Mouse (Mus musculus) liver, embryonic 12.5 days (tissue): ENCODE measurements at regions not wholly inside any gene's neighbourhood (a gene's known extent, or its start where the extent isn't known, plus 50 kb on each side); places are given as distances from the start of the nearest gene placed in this dataset.

ENCODE experiments used
- ATAC-seq: fragments of 200-750 bp; cut with Nextera tagmentation; 2 replicates; pipeline ENCODE4 v1.8.0; 2017; ENCODE audit warnings: moderate number of reproducible peaks, mild to moderate bottlenecking, moderate library complexity
- H3K27ac ChIP-seq: fragments of 300-500 bp; sonication (generic); 2 replicates; pipeline ENCODE4 v1.5.1; 2016; ENCODE audit warnings: mild to moderate bottlenecking
- H3K27me3 ChIP-seq: fragments of 300-500 bp; sonication (generic); replicated peaks from 2 replicates; pipeline ENCODE4 v1.6.1; 2016; ENCODE audit warnings: mild to moderate bottlenecking, moderate library complexity
- H3K36me3 ChIP-seq: fragments of 300-500 bp; sonication (generic); 2 replicates; pipeline ENCODE4 v1.6.1; 2016; ENCODE audit warnings: mild to moderate bottlenecking, moderate library complexity
- H3K4me1 ChIP-seq: fragments of 300-500 bp; sonication (generic); 2 replicates; pipeline ENCODE4 v1.6.1; 2016
- H3K4me2 ChIP-seq: fragments of 300-500 bp; sonication (generic); 2 replicates; pipeline ENCODE4 v1.6.1; 2016; ENCODE audit warnings: mild to moderate bottlenecking, moderate library complexity
- H3K4me3 ChIP-seq: fragments of 300-500 bp; sonication (generic); 2 replicates; pipeline ENCODE4 v1.5.1; 2016; ENCODE audit warnings: mild to moderate bottlenecking, moderate library complexity
- H3K9ac ChIP-seq: fragments of 300-500 bp; sonication (generic); 2 replicates; pipeline ENCODE4 v1.6.1; 2016; ENCODE audit warnings: mild to moderate bottlenecking, moderate library complexity
- H3K9me3 ChIP-seq: fragments of 300-500 bp; sonication (generic); replicated peaks from 2 replicates; pipeline ENCODE4 v1.6.1; 2016; ENCODE audit warnings: mild to moderate bottlenecking, moderate library complexity
- WGBS: fragments of 180-500 bp; shearing (Covaris S2); methylation state at CpG from one replicate; pipeline ENCODE4 v1.1.7; 2016; ENCODE audit not compliant: insufficient replicate concordance; 5-methylcytosine and 5-hydroxymethylcytosine counted together

DNA sequence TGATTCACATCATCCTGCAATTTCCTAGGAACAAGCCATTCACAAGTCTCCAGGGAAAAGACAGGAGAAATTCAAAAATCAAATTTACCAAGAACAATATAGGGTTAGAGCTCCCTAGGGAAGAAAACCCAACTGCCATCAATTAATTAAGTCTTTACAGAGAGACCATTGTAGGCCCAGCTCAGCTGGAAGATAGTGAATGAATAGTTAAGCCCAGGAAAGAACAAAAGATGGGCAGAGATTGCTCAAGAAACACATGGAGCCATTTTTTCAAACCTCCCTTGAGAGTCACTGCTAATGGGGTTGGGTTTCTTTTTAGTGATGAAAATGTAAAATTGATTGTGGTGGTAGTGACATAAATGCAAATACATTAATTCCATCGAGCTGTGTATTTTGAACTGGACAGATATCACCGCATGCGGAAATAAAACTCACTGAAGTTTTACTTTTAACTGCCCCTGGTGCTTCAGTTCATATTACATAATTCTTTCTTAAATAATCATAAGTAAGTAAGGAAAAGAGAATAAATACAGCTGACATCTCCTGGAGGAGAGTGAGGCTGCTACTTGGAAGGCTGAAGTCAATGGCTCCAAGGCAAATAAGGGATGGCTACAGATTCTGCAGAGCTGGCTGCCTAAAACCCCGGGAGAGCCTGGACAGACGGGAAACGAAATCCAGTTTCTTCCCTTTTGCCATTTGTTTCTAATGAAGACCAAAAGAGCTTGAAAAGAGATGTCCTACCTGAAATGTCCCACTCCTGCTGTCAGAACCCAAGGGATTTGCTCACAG is 106.5 kb downstream of the Fzd1 start:
- no peak overlapping the region for H3K9ac ChIP-seq
- H3K4me3 ChIP-seq = no peak overlapping the region
- H3K9me3 ChIP-seq = no peaks in the 10 kb centered on the region
- no peaks in the 10 kb centered on the region for H3K4me1 ChIP-seq
- WGBS = 72% methylated on average over 6 of the region's 6 CpGs
- no peak overlapping the region for H3K4me2 ChIP-seq
- H3K36me3 ChIP-seq = no peaks in the 10 kb centered on the region
- H3K27ac ChIP-seq = no peak overlapping the region
- no peak for ATAC-seq
- H3K27me3 ChIP-seq = no peaks in the 10 kb centered on the region

DNA sequence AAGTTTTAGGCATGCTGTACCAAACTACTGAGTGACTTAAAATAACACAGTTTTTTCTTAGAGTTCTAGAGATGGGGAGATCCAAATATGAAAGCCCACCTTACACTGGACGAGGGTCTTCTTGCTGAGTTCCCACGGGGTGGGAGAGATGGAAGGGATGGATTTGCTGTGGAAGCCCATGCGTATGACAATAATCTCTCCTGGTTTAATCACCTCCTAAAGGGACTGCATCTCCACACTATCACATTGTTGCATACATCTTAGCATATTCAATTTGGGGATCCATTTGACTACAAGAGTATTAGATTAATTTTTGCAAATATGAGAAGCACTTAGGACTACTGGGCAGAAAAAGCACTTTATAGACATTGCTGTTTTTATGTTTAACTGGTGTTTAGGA is 107.1 kb downstream of the Fzd1 start:
- Histone ChIP-seq H3K36me3 (no peaks in the 10 kb centered on the region), H3K27ac (no peak overlapping the region), H3K27me3 (no peaks in the 10 kb centered on the region), H3K9ac (no peak overlapping the region), H3K4me3 (no peak overlapping the region), H3K9me3 (no peaks in the 10 kb centered on the region), H3K4me1 (no peaks in the 10 kb centered on the region), H3K4me2 (no peak overlapping the region)
- 62% methylated on average over 3 of the region's 3 CpGs for WGBS
- no peak for ATAC-seq

DNA sequence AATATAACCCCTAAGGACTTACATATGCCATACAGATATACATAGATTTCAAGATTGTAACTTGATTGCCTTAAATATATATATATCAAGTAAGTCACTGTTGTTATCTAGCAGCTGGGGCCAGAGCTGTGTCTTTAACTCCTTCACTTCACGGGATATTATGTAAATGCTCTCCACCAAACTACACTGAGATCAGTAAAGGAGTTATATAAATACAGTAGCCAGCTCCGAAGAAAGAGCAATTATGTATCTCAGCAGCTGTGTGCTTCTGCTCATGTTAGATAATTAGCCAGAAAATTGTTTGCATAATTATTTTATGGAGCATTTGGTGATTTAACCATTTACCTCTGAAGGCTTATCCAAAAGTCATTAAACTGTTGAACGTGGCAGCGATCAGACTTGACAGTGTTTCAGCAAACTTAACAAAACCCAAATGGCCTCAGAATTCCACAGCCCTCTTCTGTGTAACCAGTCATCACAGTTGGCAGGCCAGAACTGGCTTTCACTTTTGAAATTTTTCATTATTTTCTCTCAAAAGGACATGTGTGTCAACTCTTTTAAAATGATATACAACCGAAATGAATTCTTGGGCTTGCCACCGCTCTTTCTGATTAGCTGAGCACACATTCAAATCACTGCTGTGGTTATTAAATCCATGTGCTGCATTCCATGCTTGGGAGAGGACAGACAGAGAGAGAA is 107.8 kb downstream of the Fzd1 start:
- Histone ChIP-seq H3K36me3 (no peaks in the 10 kb centered on the region), H3K4me3 (no peak overlapping the region), H3K9me3 (no peaks in the 10 kb centered on the region), H3K4me2 (no peak overlapping the region), H3K27ac (no peak overlapping the region), H3K27me3 (no peaks in the 10 kb centered on the region), H3K4me1 (no peaks in the 10 kb centered on the region), H3K9ac (no peak overlapping the region)
- WGBS = 63% methylated on average over 6 of the region's 6 CpGs
- no peak for ATAC-seq

DNA sequence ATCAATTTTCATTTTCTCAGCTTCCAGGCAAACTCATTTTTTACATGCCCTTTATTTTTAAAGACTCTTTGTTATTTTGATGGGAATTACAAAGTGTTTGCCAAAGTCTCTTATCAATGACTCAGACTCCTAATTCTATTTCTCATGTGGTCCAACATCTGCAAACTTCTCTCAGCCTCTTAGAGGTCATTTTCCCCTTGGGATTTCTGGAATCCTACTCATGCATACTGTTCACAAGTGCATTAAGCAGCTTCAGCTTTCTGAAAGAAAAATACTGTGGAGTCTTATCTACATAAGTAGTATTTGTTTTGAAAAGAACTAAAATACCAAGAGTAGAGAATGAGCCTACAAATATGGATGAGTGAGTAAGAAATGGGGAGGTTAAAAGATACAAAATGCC is 116.8 kb downstream of the Fzd1 start:
- Histone ChIP-seq H3K9me3 (no peaks in the 10 kb centered on the region), H3K4me3 (no peak overlapping the region), H3K27ac (no peak overlapping the region), H3K27me3 (no peaks in the 10 kb centered on the region), H3K4me2 (no peak overlapping the region), H3K4me1 (no peaks in the 10 kb centered on the region), H3K36me3 (no peaks in the 10 kb centered on the region), H3K9ac (no peak overlapping the region)
- no peak for ATAC-seq

DNA sequence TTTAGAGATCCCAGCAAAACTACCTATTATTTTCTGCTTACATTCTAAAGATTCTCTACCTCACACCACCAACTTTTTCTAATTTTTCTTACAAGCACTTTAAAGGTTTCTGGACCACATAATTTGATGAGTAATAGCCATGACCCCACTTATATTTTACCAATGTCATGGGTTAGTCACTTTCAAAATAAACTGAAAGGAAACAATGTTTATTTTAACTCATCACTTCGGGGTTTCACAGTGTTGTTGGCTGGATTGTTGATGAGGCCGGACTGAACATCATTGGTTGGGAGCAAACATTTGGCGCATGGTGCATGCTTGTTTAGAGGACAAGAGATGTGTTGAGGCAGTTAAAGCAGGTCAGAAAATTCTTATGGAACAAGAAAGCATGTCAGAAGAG is 124.1 kb downstream of the Fzd1 start:
- 66% methylated on average over 3 of the region's 3 CpGs for WGBS
- H3K27me3 ChIP-seq = no peaks in the 10 kb centered on the region
- H3K4me3 ChIP-seq = no peak overlapping the region
- H3K9ac ChIP-seq = no peak overlapping the region
- no peaks in the 10 kb centered on the region for H3K9me3 ChIP-seq
- H3K4me2 ChIP-seq = no peak overlapping the region
- no peak overlapping the region for H3K27ac ChIP-seq
- no peak for ATAC-seq
- no peaks in the 10 kb centered on the region for H3K4me1 ChIP-seq
- no peaks in the 10 kb centered on the region for H3K36me3 ChIP-seq

DNA sequence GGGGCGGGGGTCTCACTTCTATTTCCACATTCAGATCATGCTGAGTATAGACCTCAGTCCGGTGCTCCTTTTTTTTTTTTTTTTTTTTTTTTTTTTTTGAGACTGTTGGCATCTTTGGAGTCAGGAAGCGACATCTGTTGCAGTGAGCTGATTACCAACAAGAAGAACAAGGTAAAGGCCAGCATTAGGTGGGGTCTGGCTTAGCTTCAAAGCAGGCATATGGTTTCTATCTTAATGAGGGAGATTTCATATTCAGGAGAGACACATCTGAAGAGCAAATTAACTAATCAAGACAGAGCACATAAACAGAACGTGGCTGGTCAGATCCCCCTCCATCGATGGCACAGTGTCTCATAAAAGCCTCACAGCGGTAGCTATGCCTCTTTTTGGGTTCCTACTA is 132.6 kb downstream of the Fzd1 start:
- no peaks in the 10 kb centered on the region for H3K27me3 ChIP-seq
- H3K9ac ChIP-seq = no peak overlapping the region
- no peak overlapping the region for H3K4me2 ChIP-seq
- no peak overlapping the region for H3K4me3 ChIP-seq
- H3K4me1 ChIP-seq = no peaks in the 10 kb centered on the region
- H3K36me3 ChIP-seq = no peaks in the 10 kb centered on the region
- 66% methylated on average over 6 of the region's 6 CpGs for WGBS
- ATAC-seq = no peak
- no peaks in the 10 kb centered on the region for H3K9me3 ChIP-seq
- no peak overlapping the region for H3K27ac ChIP-seq

DNA sequence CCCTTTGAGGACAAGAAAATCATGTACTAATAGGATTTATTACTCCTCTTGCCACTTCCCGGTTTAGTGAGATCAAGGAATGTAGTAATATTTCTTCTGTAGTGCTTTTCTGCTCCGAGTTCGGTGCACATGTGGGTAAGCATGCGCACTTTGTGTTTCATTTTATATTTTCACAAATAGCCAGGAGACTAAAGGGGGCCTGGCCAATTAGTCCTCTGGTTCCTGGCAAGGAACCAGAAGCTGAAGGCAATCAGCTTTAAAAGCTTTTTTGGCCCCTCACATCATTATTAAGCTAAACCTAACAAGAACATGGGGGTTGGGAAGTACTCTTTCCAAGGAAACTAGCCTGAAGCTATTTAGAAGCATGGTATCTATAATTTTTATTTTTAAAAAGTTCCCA is 134.2 kb downstream of the Fzd1 start:
- no peak overlapping the region for H3K27ac ChIP-seq
- H3K9ac ChIP-seq = no peak overlapping the region
- H3K27me3 ChIP-seq = no peaks in the 10 kb centered on the region
- ATAC-seq = no peak
- 79% methylated on average over 4 of the region's 4 CpGs for WGBS
- H3K4me3 ChIP-seq = no peak overlapping the region
- no peaks in the 10 kb centered on the region for H3K9me3 ChIP-seq
- no peaks in the 10 kb centered on the region for H3K36me3 ChIP-seq
- no peak overlapping the region for H3K4me2 ChIP-seq
- no peaks in the 10 kb centered on the region for H3K4me1 ChIP-seq

DNA sequence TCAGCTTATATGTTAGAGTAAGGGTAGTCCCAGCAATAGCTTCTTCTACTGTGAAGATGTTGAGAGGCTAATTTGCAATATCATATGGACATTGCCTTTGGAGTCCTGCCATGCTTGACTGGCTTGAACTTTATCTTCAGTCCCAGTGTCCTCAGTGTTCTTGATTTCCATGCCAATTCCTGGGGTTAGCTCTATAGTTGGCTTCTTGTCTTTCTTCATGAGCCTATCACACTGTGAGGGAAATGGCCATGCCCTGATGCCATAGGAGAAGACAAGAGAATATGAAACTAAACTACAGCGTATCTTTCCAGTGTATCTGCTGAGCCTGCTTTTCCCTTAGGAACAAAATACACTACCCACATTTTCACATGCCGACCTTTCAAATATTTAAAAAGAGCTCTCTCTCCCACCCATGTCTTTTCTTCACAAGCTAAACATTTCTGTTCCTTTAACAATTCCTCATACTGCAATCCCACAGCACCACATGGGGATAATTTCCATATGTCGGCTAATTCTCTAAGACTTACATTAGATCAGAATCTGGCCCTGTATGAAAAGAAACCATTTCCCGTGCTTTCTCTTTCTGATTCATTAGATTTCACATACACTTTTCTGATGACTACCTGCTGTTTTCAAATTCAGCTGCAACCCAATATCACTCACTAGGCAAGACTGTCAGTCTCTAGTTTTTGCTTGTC is 137.2 kb downstream of the Fzd1 start:
- Histone ChIP-seq H3K4me1 (no peaks in the 10 kb centered on the region), H3K27ac (no peak overlapping the region), H3K36me3 (no peaks in the 10 kb centered on the region), H3K4me3 (no peak overlapping the region), H3K4me2 (no peak overlapping the region), H3K27me3 (no peaks in the 10 kb centered on the region), H3K9ac (no peak overlapping the region), H3K9me3 (no peaks in the 10 kb centered on the region)
- ATAC-seq = no peak
- 70% methylated on average over 4 of the region's 4 CpGs for WGBS

DNA sequence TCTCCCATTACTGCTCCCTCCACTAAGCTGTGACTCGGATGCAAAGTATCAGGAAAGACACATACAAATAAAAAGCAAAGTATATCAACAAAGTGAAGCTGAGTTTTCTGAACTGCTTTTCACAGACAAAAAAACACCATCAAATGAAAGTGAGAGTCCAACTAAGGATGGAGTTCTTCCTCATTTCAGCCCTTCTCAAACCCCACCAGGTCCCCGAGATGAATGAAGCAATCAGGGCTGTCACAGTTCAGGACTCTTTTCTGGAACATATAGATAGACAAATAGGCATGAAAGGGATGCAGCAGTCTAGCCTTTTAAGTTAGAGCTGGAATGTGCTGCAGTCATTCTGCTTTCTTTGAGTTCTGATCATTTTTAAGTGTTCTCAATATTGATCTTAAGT is 142.6 kb downstream of the Fzd1 start:
- no peak overlapping the region for H3K9ac ChIP-seq
- WGBS = 56% methylated on average over 2 of the region's 2 CpGs
- no peak overlapping the region for H3K4me3 ChIP-seq
- no peaks in the 10 kb centered on the region for H3K27me3 ChIP-seq
- no peak for ATAC-seq
- H3K9me3 ChIP-seq = no peaks in the 10 kb centered on the region
- H3K36me3 ChIP-seq = no peaks in the 10 kb centered on the region
- H3K27ac ChIP-seq = no peak overlapping the region
- H3K4me2 ChIP-seq = no peak overlapping the region
- no peaks in the 10 kb centered on the region for H3K4me1 ChIP-seq

DNA sequence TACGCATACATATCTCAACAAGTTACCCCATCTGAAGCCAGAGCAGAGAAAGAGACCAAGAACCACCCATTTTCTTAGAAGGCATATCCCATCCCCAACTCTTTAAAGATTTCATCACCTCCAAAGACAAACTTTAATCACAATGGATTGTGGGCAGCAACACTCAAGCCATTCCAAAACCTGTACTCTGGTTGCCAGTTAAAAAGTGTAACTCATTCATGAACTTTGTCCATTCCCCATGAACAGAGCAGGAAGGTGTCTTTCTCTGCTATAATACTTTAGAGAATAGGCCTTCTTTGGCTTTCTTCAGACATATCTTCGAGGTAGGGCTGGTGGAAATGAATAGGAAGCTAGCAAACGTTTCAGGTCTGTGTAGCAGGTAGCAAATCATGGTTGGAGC is 160.4 kb downstream of the Fzd1 start:
- no peaks in the 10 kb centered on the region for H3K36me3 ChIP-seq
- 72% methylated on average over 3 of the region's 3 CpGs for WGBS
- no peaks in the 10 kb centered on the region for H3K9me3 ChIP-seq
- no peak for ATAC-seq
- no peaks in the 10 kb centered on the region for H3K4me1 ChIP-seq
- H3K27me3 ChIP-seq = no peaks in the 10 kb centered on the region
- no peak overlapping the region for H3K27ac ChIP-seq
- H3K9ac ChIP-seq = no peak overlapping the region
- H3K4me3 ChIP-seq = no peak overlapping the region
- H3K4me2 ChIP-seq = no peak overlapping the region

DNA sequence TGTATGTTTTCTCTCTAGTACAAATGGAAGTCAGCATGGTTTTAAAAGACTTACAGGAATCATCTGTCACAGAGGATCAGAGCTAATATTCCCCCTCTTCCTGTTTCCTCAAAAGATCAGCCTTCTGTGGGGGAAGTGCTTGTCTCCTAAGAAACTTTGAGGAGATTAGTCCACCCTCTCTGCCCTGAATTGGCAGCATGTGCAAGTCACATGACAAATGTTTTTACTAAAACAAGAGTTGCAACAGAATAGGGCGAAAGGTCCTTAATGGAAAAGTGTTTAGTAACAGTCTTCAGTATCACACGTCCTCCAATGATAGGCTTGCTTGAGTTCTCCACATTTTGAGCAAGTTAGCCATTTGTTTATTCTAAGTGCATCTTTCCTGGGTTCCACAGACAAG is 162.8 kb downstream of the Fzd1 start:
- no peaks in the 10 kb centered on the region for H3K36me3 ChIP-seq
- no peak overlapping the region for H3K9ac ChIP-seq
- no peak overlapping the region for H3K4me2 ChIP-seq
- no peaks in the 10 kb centered on the region for H3K27me3 ChIP-seq
- WGBS = 40% methylated on average over 2 of the region's 2 CpGs
- no peaks in the 10 kb centered on the region for H3K4me1 ChIP-seq
- no peak for ATAC-seq
- H3K9me3 ChIP-seq = no peaks in the 10 kb centered on the region
- H3K27ac ChIP-seq = no peak overlapping the region
- H3K4me3 ChIP-seq = no peak overlapping the region

DNA sequence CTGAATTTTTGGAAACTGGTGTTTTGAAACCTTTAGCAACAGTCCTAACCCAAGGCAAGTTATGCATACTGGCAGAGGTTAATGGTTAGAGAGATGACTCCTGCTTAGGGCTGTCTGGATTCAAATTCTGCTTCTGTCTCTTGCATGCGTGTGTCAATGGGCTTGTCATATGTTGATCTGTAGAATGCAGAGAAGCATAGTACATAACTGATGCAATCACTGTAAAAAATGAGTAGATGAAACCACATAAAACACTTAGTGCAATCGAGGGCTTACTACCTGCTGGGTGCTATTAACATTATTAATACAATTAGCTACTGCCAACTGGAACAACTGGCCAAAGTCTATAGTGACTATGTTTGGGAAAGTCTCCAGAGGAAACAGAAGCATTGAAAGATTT is 163.3 kb downstream of the Fzd1 start:
- Histone ChIP-seq H3K27ac (no peak overlapping the region), H3K4me2 (no peak overlapping the region), H3K4me1 (no peaks in the 10 kb centered on the region), H3K27me3 (no peaks in the 10 kb centered on the region), H3K9ac (no peak overlapping the region), H3K9me3 (no peaks in the 10 kb centered on the region), H3K4me3 (no peak overlapping the region), H3K36me3 (no peaks in the 10 kb centered on the region)
- WGBS = 56% methylated on average over 2 of the region's 2 CpGs
- ATAC-seq = no peak
